ENCODE assay signal across 8 mouse cellular contexts in the genomic region with DNA sequence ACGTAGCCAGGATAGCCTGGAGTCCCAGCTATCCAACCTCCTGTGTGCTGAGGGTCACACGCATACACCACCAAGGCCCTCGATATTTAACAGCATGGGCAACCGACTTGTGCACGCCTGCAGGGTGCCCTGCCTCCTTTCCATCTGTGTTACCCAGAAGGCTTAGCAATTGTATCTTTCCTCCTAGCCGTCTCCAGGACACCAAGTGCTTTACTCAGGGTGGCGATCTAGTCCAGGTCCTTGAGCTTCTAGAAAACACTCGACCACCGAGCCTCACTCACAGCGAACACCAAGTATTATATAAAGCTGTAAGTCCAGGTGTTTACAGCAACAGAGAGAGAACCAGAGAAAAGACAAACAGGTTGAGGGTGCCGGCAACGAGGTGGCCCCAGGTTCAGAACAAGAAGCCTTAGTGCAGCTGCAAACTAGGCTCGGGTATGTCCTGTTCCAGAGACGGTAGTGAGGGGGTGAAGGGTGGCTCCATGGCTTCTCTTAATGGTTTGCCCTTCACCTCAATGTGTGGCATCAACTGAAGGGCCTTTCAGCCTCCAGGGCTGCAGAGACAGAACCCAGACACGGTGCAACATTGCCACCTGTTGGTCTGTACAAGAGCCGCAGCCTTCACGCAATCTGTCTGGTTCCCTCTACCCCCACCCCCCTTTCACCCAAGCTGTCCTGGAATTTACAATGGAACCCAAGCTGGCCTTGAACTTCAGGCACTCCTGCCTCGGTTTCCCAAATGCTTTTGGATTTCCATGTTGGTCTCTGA. TPM values are rescaled to one million over a fixed set of nuclear protein-coding genes. Genes with fewer than 3 reads are reported as not detected.
DNase-seq lines count a peak whose midpoint lies in the region; ATAC-seq and TF ChIP-seq lines count a peak whose summit lies in the region.

No protein-coding gene starts in this region.

- DNase-seq in intestine, embryonic 14.5 days (ENCODE audit: low spot score): peak; percentile 84
- DNase-seq in cerebellum, adult 9-10 months: peak; percentile 87
- DNase-seq in frontal cortex, adult 2 months (ENCODE audit: extremely low spot score in 1 of 2, low spot score in 1 of 2): peak; percentile 51 to 88
- peak; percentile 80 for DNase-seq in left cerebral cortex, postnatal 4 days
- peak; percentile 90 for DNase-seq in midbrain, embryonic 14.5 days
- peak in 1 of 2 experiments; percentile 76 for DNase-seq in spleen, adult 2 months (ENCODE audit: low read depth in 1 of 2, low spot score in 2 of 2)

- intact Hi-C loops in left cerebral cortex, postnatal 4 days (cut with DNase I): loop anchor here (5.0 kb wide), 1 partner anchor 283 kb away; no protein-coding TSS in a partner anchor

- H3K27ac ChIP-seq in intestine, embryonic 14.5 days (ENCODE audit: low read depth): no peak overlapping the region
- H3K27ac ChIP-seq in intestine, embryonic 16.5 days (ENCODE audit: low read length): no peak overlapping the region
- H3K27ac ChIP-seq in intestine, embryonic 15.5 days: no peak overlapping the region
- H3K27ac ChIP-seq in midbrain, embryonic 14.5 days (replicated peaks; ENCODE audit: low read depth, low read length): no peak overlapping the region
- no peak overlapping the region for H3K27ac ChIP-seq in spleen, adult 2 months (ENCODE audit: insufficient read depth, low read length)

- H3K4me3 ChIP-seq in intestine, embryonic 14.5 days (ENCODE audit: low read depth, low read length): no peak overlapping the region
- H3K4me3 ChIP-seq in intestine, embryonic 16.5 days (ENCODE audit: low read length): no peak overlapping the region
- no peak overlapping the region for H3K4me3 ChIP-seq in intestine, embryonic 15.5 days (replicated peaks)
- no peak overlapping the region for H3K4me3 ChIP-seq in midbrain, embryonic 14.5 days (replicated peaks; ENCODE audit: low read depth, low read length)
- H3K4me3 ChIP-seq in spleen, adult 2 months (ENCODE audit: extremely low read depth, insufficient read depth, insufficient read length): no peak overlapping the region

- TF ChIP-seq POLR2A in spleen, adult 2 months (IDR thresholded peaks at IDR 0.05; ENCODE audit: low read depth, low read length): no peak

- H3K36me3 ChIP-seq in intestine, embryonic 14.5 days (ENCODE audit: control insufficient read depth, insufficient read depth, low read length): no peaks in the 10 kb centered on the region
- no peaks in the 10 kb centered on the region for H3K36me3 ChIP-seq in intestine, embryonic 16.5 days (ENCODE audit: control insufficient read depth, insufficient read depth, low read length)
- H3K36me3 ChIP-seq in intestine, embryonic 15.5 days: no peaks in the 10 kb centered on the region
- no peaks in the 10 kb centered on the region for H3K36me3 ChIP-seq in midbrain, embryonic 14.5 days (ENCODE audit: control insufficient read depth, insufficient read depth, low read length)
- H3K36me3 ChIP-seq in spleen, adult 2 months (ENCODE audit: control insufficient read depth, insufficient read depth, low read length): no peaks in the 10 kb centered on the region

- no peak overlapping the region for H3K4me2 ChIP-seq in intestine, embryonic 14.5 days (ENCODE audit: low read length)
- no peak overlapping the region for H3K4me2 ChIP-seq in intestine, embryonic 16.5 days (ENCODE audit: low read depth, low read length)
- no peak overlapping the region for H3K4me2 ChIP-seq in intestine, embryonic 15.5 days (replicated peaks)
- no peak overlapping the region for H3K4me2 ChIP-seq in midbrain, embryonic 14.5 days (ENCODE audit: low read length)

- peak; percentile 48; the same call in 1 of the 2 replicates for ATAC-seq in intestine, embryonic 14.5 days (replicated peaks; ENCODE audit: low FRiP score, low TSS enrichment, low read depth)
- ATAC-seq in intestine, embryonic 16.5 days: no peak
- peak; percentile 61 for ATAC-seq in intestine, embryonic 15.5 days
- ATAC-seq in midbrain, embryonic 14.5 days (ENCODE audit: low FRiP score, low TSS enrichment): peak; percentile 37; the same call in 1 of the 2 replicates

- no peaks in the 10 kb centered on the region for H3K9me3 ChIP-seq in intestine, embryonic 14.5 days (ENCODE audit: control insufficient read depth, low read length)
- H3K9me3 ChIP-seq in intestine, embryonic 16.5 days (ENCODE audit: control insufficient read depth, low read length): no peaks in the 10 kb centered on the region
- no peaks in the 10 kb centered on the region for H3K9me3 ChIP-seq in intestine, embryonic 15.5 days
- no peaks in the 10 kb centered on the region for H3K9me3 ChIP-seq in midbrain, embryonic 14.5 days (ENCODE audit: control insufficient read depth, low read length)

- H3K27me3 ChIP-seq in intestine, embryonic 14.5 days (replicated peaks; ENCODE audit: control insufficient read depth, insufficient read depth, low read length): no peaks in the 10 kb centered on the region
- no peaks in the 10 kb centered on the region for H3K27me3 ChIP-seq in intestine, embryonic 16.5 days (replicated peaks; ENCODE audit: control insufficient read depth, insufficient read depth, low read length)
- H3K27me3 ChIP-seq in intestine, embryonic 15.5 days (replicated peaks): no peaks in the 10 kb centered on the region
- no peaks in the 10 kb centered on the region for H3K27me3 ChIP-seq in midbrain, embryonic 14.5 days (ENCODE audit: control insufficient read depth, insufficient read depth, low read length)
- no peaks in the 10 kb centered on the region for H3K27me3 ChIP-seq in spleen, adult 2 months (ENCODE audit: control insufficient read depth, insufficient read depth, low read length)

- no peaks in the 10 kb centered on the region; the same call in 1 of the 2 replicates for H3K4me1 ChIP-seq in intestine, embryonic 14.5 days (replicated peaks; ENCODE audit: control insufficient read depth, insufficient read depth, low read length)
- H3K4me1 ChIP-seq in intestine, embryonic 16.5 days (ENCODE audit: control insufficient read depth, insufficient read depth, low read length): peaks cover 14% of the 10 kb centered on the region
- peaks cover 12% of the 10 kb centered on the region; the same call in 1 of the 2 replicates for H3K4me1 ChIP-seq in intestine, embryonic 15.5 days (replicated peaks)
- H3K4me1 ChIP-seq in midbrain, embryonic 14.5 days (ENCODE audit: control insufficient read depth, insufficient read depth, low read length): no peaks in the 10 kb centered on the region
- peaks cover 23% of the 10 kb centered on the region; the same call in 1 of the 2 replicates for H3K4me1 ChIP-seq in spleen, adult 2 months (ENCODE audit: control insufficient read depth, insufficient read depth, insufficient read length)

- no peak overlapping the region for H3K9ac ChIP-seq in intestine, embryonic 14.5 days (ENCODE audit: low read length)
- no peak overlapping the region for H3K9ac ChIP-seq in intestine, embryonic 16.5 days (ENCODE audit: low read depth, low read length)
- no peak overlapping the region for H3K9ac ChIP-seq in intestine, embryonic 15.5 days
- no peak overlapping the region for H3K9ac ChIP-seq in midbrain, embryonic 14.5 days (replicated peaks; ENCODE audit: low read length)

- WGBS in intestine, embryonic 14.5 days: 40% methylated on average over 18 of the region's 18 CpGs
- 41% methylated on average over 18 of the region's 18 CpGs for WGBS in intestine, embryonic 16.5 days
- 42% methylated on average over 18 of the region's 18 CpGs for WGBS in intestine, embryonic 15.5 days
- 53% methylated on average over 18 of the region's 18 CpGs for WGBS in midbrain, embryonic 14.5 days
- 51% methylated on average over 18 of the region's 18 CpGs for WGBS in spleen, adult 2 months

- peak; percentile 96; the same call in 1 of the 2 replicates for TF ChIP-seq CTCF in spleen, adult 2 months (IDR thresholded peaks at IDR 0.05; ENCODE audit: extremely low read depth, insufficient read depth, insufficient read length, insufficient replicate concordance)

RNA-seq across cellular contexts. Expression of a gene that starts 11.6 kb away (rescaled TPM):
- 2.9 TPM in 2 replicates for polyA plus RNA-seq in intestine, embryonic 14.5 days (2014; fragmentation: Nextera tagmentation; extraction: Ambion mirVana)
- 4.9 and 6.8 TPM in 2 replicates for polyA plus RNA-seq in intestine, embryonic 16.5 days (2015; fragmentation: Nextera tagmentation; extraction: Ambion mirVana)
- 0.86 TPM in 2 replicates for polyA plus RNA-seq in frontal cortex, adult 2 months (2012; rRNA removed)
- 5.3 and 6.1 TPM in 2 replicates for polyA plus RNA-seq in intestine, embryonic 15.5 days (2015; fragmentation: Nextera tagmentation; extraction: Ambion mirVana)
- total RNA-seq in left cerebral cortex, postnatal 4 days (2021): under 1 TPM in 1 of 2 experiments, not detected in 1; 0.18 TPM
- 0.11 and 0.67 TPM in 2 replicates for polyA plus RNA-seq in midbrain, embryonic 14.5 days (2014; fragmentation: Nextera tagmentation; extraction: Ambion mirVana)
- 5.5 and 5.8 TPM in 2 replicates for polyA plus RNA-seq in spleen, adult 2 months (2012; rRNA removed)

RNA-seq across cellular contexts. Expression of a gene that starts 19.3 kb away (rescaled TPM):
- 2.6 and 3.9 TPM in 2 replicates for polyA plus RNA-seq in intestine, embryonic 14.5 days (2014; fragmentation: Nextera tagmentation; extraction: Ambion mirVana)
- polyA plus RNA-seq in intestine, embryonic 16.5 days (2015; fragmentation: Nextera tagmentation; extraction: Ambion mirVana): 7.4 and 7.7 TPM in 2 replicates
- polyA plus RNA-seq in frontal cortex, adult 2 months (2012; rRNA removed): 2.3 and 2.9 TPM in 2 replicates
- 4.4 TPM in 2 replicates for polyA plus RNA-seq in intestine, embryonic 15.5 days (2015; fragmentation: Nextera tagmentation; extraction: Ambion mirVana)
- total RNA-seq in left cerebral cortex, postnatal 4 days (2021): under 1 TPM; 0.77 to 0.90 TPM
- 0.84 and 2.2 TPM in 2 replicates for polyA plus RNA-seq in midbrain, embryonic 14.5 days (2014; fragmentation: Nextera tagmentation; extraction: Ambion mirVana)
- 135 and 221 TPM in 2 replicates for polyA plus RNA-seq in spleen, adult 2 months (2012; rRNA removed)

RNA-seq across cellular contexts. Expression of a gene that starts 23.3 kb away (rescaled TPM):
- 0.30 TPM in 1 of 2 replicates, not detected in the other for polyA plus RNA-seq in intestine, embryonic 14.5 days (2014; fragmentation: Nextera tagmentation; extraction: Ambion mirVana)
- 37.2 and 69.9 TPM in 2 replicates for polyA plus RNA-seq in intestine, embryonic 16.5 days (2015; fragmentation: Nextera tagmentation; extraction: Ambion mirVana)
- polyA plus RNA-seq in frontal cortex, adult 2 months (2012; rRNA removed): 0.16 and 0.23 TPM in 2 replicates
- polyA plus RNA-seq in intestine, embryonic 15.5 days (2015; fragmentation: Nextera tagmentation; extraction: Ambion mirVana): 7.6 and 28.5 TPM in 2 replicates
- not detected for total RNA-seq in left cerebral cortex, postnatal 4 days (2021)
- polyA plus RNA-seq in midbrain, embryonic 14.5 days (2014; fragmentation: Nextera tagmentation; extraction: Ambion mirVana): not detected in 2 replicates
- 1,018 and 1,065 TPM in 2 replicates for polyA plus RNA-seq in spleen, adult 2 months (2012; rRNA removed)

RNA-seq across cellular contexts. Expression of a gene that starts 27.2 kb away (rescaled TPM):
- polyA plus RNA-seq in intestine, embryonic 14.5 days (2014; fragmentation: Nextera tagmentation; extraction: Ambion mirVana): 0.22 and 0.39 TPM in 2 replicates
- 0.26 and 0.42 TPM in 2 replicates for polyA plus RNA-seq in intestine, embryonic 16.5 days (2015; fragmentation: Nextera tagmentation; extraction: Ambion mirVana)
- polyA plus RNA-seq in frontal cortex, adult 2 months (2012; rRNA removed): 0.15 and 0.16 TPM in 2 replicates
- 0.18 and 0.36 TPM in 2 replicates for polyA plus RNA-seq in intestine, embryonic 15.5 days (2015; fragmentation: Nextera tagmentation; extraction: Ambion mirVana)
- total RNA-seq in left cerebral cortex, postnatal 4 days (2021): under 1 TPM; 0.22 to 0.74 TPM
- not detected in 2 replicates for polyA plus RNA-seq in midbrain, embryonic 14.5 days (2014; fragmentation: Nextera tagmentation; extraction: Ambion mirVana)
- polyA plus RNA-seq in spleen, adult 2 months (2012; rRNA removed): 54.6 and 56.6 TPM in 2 replicates

Comparison
In these comparisons a context has a peak if more than half of its experiments do, and no peak if none do; other contexts are left out.
1. RNA of a gene that starts 19.3 kb away (polyA plus RNA-seq): 135 to 221 TPM in spleen, adult 2 months; 7.4 to 7.7 TPM in intestine, embryonic 16.5 days, 4.4 TPM in intestine, embryonic 15.5 days, 2.6 to 3.9 TPM in intestine, embryonic 14.5 days, 2.3 to 2.9 TPM in frontal cortex, adult 2 months and 0.84 to 2.2 TPM in midbrain, embryonic 14.5 days; every median in the first group is over 10 times any median in the second.
2. RNA of a gene that starts 23.3 kb away (polyA plus RNA-seq): 1,018 to 1,065 TPM in spleen, adult 2 months; 37.2 to 69.9 TPM in intestine, embryonic 16.5 days, 7.6 to 28.5 TPM in intestine, embryonic 15.5 days, 0.30 TPM in intestine, embryonic 14.5 days, 0.16 to 0.23 TPM in frontal cortex, adult 2 months and not detected in midbrain, embryonic 14.5 days; every median in the first group is over 10 times any median in the second.